Mouse (Mus musculus) liver, postnatal 0 days (tissue): Measurements from ENCODE around the gene Lmod2. TPM values are rescaled to one million over a fixed set of nuclear protein-coding genes. Genes with fewer than 3 reads are reported as not detected.

Experiments used
- ATAC-seq: fragments of 200-750 bp; cut with Nextera tagmentation; 2 replicates; pipeline ENCODE4 v1.8.0; 2017; ENCODE audit warnings: mild to moderate bottlenecking, moderate library complexity
- DNase-seq: peaks from one replicate; pipeline ENCODE4 v3.0.0-alpha.2; 2016
- H3K27ac ChIP-seq: fragments of 300-500 bp; sonication (generic); 2 replicates; pipeline ENCODE4 v1.5.1; 2014; ENCODE audit warnings: antibody characterized with exemption, moderate library complexity, mild to moderate bottlenecking, low read depth
- H3K27me3 ChIP-seq: fragments of 300-500 bp; sonication (generic); 2 replicates; pipeline ENCODE4 v1.6.1; 2014; ENCODE audit warnings: low read length, control low read depth, mixed read lengths; ENCODE audit not compliant: insufficient read depth
- H3K36me3 ChIP-seq: fragments of 300-500 bp; sonication (generic); replicated peaks from 2 replicates; pipeline ENCODE4 v1.6.1; 2014; ENCODE audit warnings: mild to moderate bottlenecking, control low read depth, low read length, moderate library complexity, mixed read lengths; ENCODE audit not compliant: insufficient read depth
- H3K4me1 ChIP-seq: fragments of 300-500 bp; sonication (generic); 2 replicates; pipeline ENCODE4 v1.6.1; 2014; ENCODE audit warnings: antibody characterized with exemption, mild to moderate bottlenecking, control low read depth; ENCODE audit not compliant: insufficient read depth
- H3K4me2 ChIP-seq: fragments of 300-500 bp; sonication (generic); 2 replicates; pipeline ENCODE4 v1.6.1; 2014; ENCODE audit warnings: low read depth, mild to moderate bottlenecking, low read length, moderate library complexity, mixed read lengths
- H3K4me3 ChIP-seq: fragments of 300-500 bp; sonication (generic); 2 replicates; pipeline ENCODE4 v1.5.1; 2014; ENCODE audit warnings: low read depth, low read length
- H3K9ac ChIP-seq: fragments of 300-500 bp; sonication (generic); replicated peaks from 2 replicates; pipeline ENCODE4 v1.6.1; 2014; ENCODE audit warnings: mild to moderate bottlenecking, moderate library complexity
- H3K9me3 ChIP-seq: fragments of 300-500 bp; sonication (generic); 2 replicates; pipeline ENCODE4 v1.6.1; 2016; ENCODE audit warnings: mild to moderate bottlenecking, control low read depth, low read length, mixed read lengths
- CTCF ChIP-seq: sonication (generic); IDR thresholded peaks from 2 replicates; pipeline ENCODE4 v1.5.1; 2016; ENCODE audit warnings: antibody characterized with exemption, low read depth
- EP300 ChIP-seq: IDR thresholded peaks from 2 replicates; pipeline ENCODE4 v1.6.1; 2016; ENCODE audit warnings: antibody characterized with exemption, low read depth, mild to moderate bottlenecking
- WGBS: fragments of 180-500 bp; shearing (Covaris S2); extraction: QIAGEN DNeasy Blood & Tissue Kit; methylation state at CpG from one replicate; pipeline ENCODE4 v1.1.7; 2014; ENCODE audit not compliant: insufficient replicate concordance; 5-methylcytosine and 5-hydroxymethylcytosine counted together
- polyA plus RNA-seq: library from polyadenylated mRNA; unstranded; fragments of >200 nt; fragmentation: Nextera tagmentation; extraction: Ambion mirVana; gene quantifications from 2 replicates; pipeline ENCODE4 v1.2.1, GENCODE M21; 2015

Gene Lmod2
- 0.05 and 0.53 TPM in 2 replicates for polyA plus RNA-seq

DNA sequence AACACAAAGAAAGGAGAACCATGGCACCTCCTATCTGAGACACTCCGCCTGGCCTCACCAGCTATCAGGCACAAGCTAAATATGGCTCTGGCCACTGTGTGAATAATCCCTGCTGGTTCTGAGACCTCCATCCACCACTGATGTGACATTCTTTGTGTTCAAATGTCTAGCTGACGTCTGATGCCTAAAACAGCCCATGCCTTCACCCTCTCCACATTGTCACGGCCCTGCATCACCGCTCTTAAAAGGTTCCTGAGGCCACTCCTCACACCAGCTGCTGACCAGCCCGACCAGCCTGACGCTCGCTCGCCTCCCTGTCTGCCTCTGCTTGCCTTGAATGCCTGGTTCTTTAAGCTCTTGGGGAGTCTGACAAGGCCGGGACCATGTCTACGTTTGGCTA, at the start of gene Lmod2:
Gene Lmod2, plus strand, starts transcription at position 263 of the 400 bp plus-strand sequence.
- 80% methylated on average over 10 of the region's 10 CpGs for WGBS
- H3K27me3 ChIP-seq, result no peaks in the 10 kb centered on the region
- H3K27ac ChIP-seq, result no peak within 1 kb of the TSS
- no peak for TF ChIP-seq CTCF
- no peak for TF ChIP-seq EP300
- DNase-seq (no peak), ATAC-seq (no peak)
- H3K4me1 ChIP-seq, result peaks cover 9% of the 10 kb centered on the region
- H3K9ac ChIP-seq, result no peak within 1 kb of the TSS
- H3K4me2 ChIP-seq, result no peak within 1 kb of the TSS
- no peaks in the 10 kb centered on the region for H3K36me3 ChIP-seq
- no peaks in the 10 kb centered on the region for H3K9me3 ChIP-seq
- H3K4me3 ChIP-seq, result no peak within 1 kb of the TSS

DNA sequence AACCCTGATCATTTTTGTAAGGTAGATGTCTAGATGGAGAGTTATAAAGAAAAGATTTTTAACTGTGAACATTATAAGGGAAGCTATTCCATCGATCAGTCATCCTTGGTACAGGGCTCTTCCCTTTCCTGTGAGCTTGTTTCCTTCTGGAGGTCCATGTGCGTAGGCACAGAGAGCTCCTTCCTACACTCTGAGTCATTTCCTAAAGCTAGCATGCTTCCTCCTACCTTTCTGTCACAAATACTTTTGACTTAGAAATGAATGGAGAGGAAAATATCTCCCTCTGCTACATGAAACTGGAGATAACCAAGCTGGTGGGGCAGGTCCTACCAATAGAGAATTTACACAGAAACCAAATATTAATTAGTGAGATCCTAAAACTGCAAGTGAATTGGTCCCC, 47.8 kb upstream of the Lmod2 start:
- no peaks in the 10 kb centered on the region for H3K27me3 ChIP-seq
- H3K9ac ChIP-seq, result no peak overlapping the region
- no peaks in the 10 kb centered on the region for H3K36me3 ChIP-seq
- H3K9me3 ChIP-seq, result no peaks in the 10 kb centered on the region
- no peaks in the 10 kb centered on the region for H3K4me1 ChIP-seq
- WGBS, result 42% methylated on average over 2 of the region's 2 CpGs
- H3K4me3 ChIP-seq, result no peak overlapping the region
- TF ChIP-seq CTCF, result no peak
- H3K4me2 ChIP-seq, result no peak overlapping the region
- DNase-seq (no peak), ATAC-seq (no peak)
- H3K27ac ChIP-seq, result no peak overlapping the region

DNA sequence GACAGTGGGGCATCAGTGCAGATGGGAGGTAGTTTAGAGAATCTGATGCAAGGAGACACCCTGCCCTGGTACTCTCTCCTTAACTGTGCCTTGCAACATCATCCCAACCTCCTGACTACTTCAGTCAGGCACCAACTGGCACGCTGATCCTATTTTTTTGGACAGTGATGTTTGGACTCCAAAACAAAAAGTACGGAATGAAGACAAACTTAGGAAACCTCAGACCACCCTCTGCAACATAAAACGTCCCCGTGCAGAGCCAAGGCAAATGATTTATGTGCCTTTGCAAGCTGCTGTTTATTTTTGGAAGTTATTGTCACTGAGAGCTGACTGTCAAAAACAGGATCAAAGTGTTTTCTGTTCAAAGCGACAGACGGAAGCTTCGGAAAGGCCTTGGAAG, 45.5 kb upstream of the Lmod2 start:
- WGBS, result 50% methylated on average over 7 of the region's 7 CpGs
- no peaks in the 10 kb centered on the region for H3K9me3 ChIP-seq
- H3K27me3 ChIP-seq, result no peaks in the 10 kb centered on the region
- DNase-seq (no peak), ATAC-seq (no peak)
- H3K36me3 ChIP-seq, result no peaks in the 10 kb centered on the region
- TF ChIP-seq EP300 (no peak), CTCF (no peak)
- H3K4me1 ChIP-seq, result no peaks in the 10 kb centered on the region
- no peak overlapping the region for H3K27ac ChIP-seq
- H3K9ac ChIP-seq, result no peak overlapping the region
- no peak overlapping the region for H3K4me2 ChIP-seq
- no peak overlapping the region for H3K4me3 ChIP-seq

DNA sequence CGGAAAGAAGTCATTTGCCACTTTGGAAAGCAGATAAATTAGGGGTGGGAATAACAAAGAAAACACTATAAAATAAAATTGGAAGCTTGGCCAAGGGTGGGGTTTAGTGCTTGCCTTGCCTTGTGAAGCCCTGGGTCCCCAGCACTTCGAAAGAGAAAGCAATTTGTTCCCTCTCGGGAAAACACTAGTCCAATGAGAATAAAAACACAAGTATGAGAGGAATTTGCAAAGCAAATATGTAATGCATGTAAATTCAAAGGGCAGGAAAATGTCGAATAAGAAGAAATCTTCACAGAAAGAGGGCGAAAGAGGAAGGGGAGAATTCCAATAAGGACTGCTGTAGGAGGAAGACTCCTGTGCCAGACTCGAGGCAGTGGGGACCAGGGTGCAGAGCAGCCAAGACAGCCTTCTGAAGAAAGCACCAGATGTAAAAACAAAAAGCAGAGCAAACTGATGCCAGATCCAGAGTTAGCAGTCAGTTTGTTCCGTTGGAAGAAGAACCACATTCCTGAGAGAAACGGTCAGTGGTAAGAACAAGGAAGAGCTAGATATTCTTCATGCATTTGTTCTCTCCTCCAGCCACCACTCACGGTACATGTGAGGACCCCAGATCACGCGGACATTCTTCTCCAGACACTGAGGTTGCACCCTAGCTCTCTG, 43.0 kb upstream of the Lmod2 start:
- Histone ChIP-seq H3K27me3 (no peaks in the 10 kb centered on the region), H3K4me1 (no peaks in the 10 kb centered on the region), H3K4me2 (no peak overlapping the region), H3K9me3 (no peaks in the 10 kb centered on the region), H3K4me3 (no peak overlapping the region), H3K36me3 (no peaks in the 10 kb centered on the region), H3K27ac (no peak overlapping the region), H3K9ac (no peak overlapping the region)
- no peak for ATAC-seq
- WGBS, result 66% methylated on average over 11 of the region's 11 CpGs
- TF ChIP-seq EP300, result no peak
- TF ChIP-seq CTCF, result no peak
- no peak for DNase-seq

DNA sequence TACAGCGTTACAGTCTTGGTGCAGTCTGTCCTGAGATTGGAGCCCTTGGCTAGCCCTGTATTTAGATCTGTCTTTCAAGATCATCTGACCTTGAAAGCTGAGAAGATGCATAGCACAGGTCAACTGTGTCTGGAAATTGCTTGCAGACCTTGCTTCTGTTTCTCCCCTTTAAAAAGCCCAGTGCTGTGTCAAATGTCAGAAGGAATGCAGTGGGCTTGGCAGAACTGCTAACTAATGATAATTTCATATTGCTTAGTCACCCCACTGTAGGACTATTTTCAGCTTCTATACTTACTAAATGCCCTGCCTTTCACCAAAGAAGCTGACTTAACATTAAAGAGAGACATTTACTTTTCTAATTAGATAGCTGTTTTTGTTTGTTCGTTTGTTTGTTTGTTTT, 42.1 kb upstream of the Lmod2 start:
- ATAC-seq (no peak), DNase-seq (no peak)
- Histone ChIP-seq H3K27me3 (no peaks in the 10 kb centered on the region), H3K27ac (no peak overlapping the region), H3K9me3 (no peaks in the 10 kb centered on the region), H3K4me3 (no peak overlapping the region), H3K4me1 (no peaks in the 10 kb centered on the region), H3K9ac (no peak overlapping the region), H3K36me3 (no peaks in the 10 kb centered on the region), H3K4me2 (no peak overlapping the region)
- no peak for TF ChIP-seq EP300
- no peak for TF ChIP-seq CTCF
- 68% methylated on average over 2 of the region's 2 CpGs for WGBS

DNA sequence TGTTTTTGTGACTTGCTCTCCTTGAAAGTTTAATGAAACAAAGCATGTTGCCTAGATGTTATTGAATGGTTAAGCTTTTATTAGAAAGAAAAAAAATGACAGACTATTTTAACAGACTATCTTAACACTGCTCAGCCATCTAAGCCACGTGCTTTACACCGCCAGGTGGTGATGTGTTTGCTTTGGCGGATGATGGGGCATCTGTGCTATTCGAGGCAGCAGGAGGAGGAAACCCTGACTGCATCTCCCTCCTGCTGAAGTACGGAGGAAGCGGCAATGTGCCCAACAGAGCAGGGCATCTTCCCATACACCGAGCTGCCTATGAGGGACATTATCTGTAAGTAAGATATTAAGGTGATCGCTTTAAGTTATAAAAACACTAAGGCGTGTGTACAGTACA, 33.5 kb upstream of the Lmod2 start:
- Histone ChIP-seq H3K36me3 (no peaks in the 10 kb centered on the region), H3K27ac (no peak overlapping the region), H3K4me3 (no peak overlapping the region), H3K4me2 (no peak overlapping the region), H3K27me3 (no peaks in the 10 kb centered on the region), H3K4me1 (no peaks in the 10 kb centered on the region), H3K9me3 (no peaks in the 10 kb centered on the region), H3K9ac (no peak overlapping the region)
- WGBS, result 66% methylated on average over 9 of the region's 9 CpGs
- ATAC-seq, result no peak
- no peak for TF ChIP-seq CTCF
- TF ChIP-seq EP300, result no peak
- no peak for DNase-seq

DNA sequence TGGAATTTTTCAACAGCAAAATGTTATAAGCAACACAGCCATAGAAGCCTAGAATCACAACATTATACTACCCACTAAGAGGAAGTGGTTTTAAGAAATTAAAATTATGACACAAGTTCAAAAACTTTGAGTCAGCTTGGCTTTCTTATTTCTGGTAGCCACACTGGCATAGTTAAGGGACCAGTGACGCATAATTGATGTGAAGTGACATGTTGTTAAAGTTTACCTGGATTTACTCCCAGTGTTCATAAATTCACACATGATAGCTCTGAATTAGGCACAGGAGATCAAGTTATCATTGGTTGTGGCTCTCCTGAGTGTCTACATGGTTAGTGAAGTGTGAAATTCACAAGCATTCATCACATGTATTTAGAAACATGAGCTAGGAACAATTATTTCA, 32.7 kb upstream of the Lmod2 start:
- H3K9ac ChIP-seq, result no peak overlapping the region
- ATAC-seq (no peak), DNase-seq (no peak)
- no peak overlapping the region for H3K4me3 ChIP-seq
- TF ChIP-seq EP300 (no peak), CTCF (no peak)
- H3K27ac ChIP-seq, result no peak overlapping the region
- 89% methylated on average over 1 of the region's 1 CpGs for WGBS
- H3K4me1 ChIP-seq, result no peaks in the 10 kb centered on the region
- no peaks in the 10 kb centered on the region for H3K36me3 ChIP-seq
- H3K9me3 ChIP-seq, result no peaks in the 10 kb centered on the region
- no peaks in the 10 kb centered on the region for H3K27me3 ChIP-seq
- no peak overlapping the region for H3K4me2 ChIP-seq
